Mouse (Mus musculus) ES-Bruce4 (cell line): ENCODE results near the gene Chchd6. TPM values are rescaled to one million over a fixed set of nuclear protein-coding genes. Genes with fewer than 3 reads are reported as not detected.

ENCODE experiments used
- H3K27ac ChIP-seq: 2 replicates; pipeline ENCODE4 v1.5.1; 2012; ENCODE audit warnings: low read length, inconsistent platforms; ENCODE audit not compliant: insufficient read depth
- H3K27me3 ChIP-seq: 2 replicates; pipeline ENCODE4 v1.6.1; 2012; ENCODE audit warnings: mild to moderate bottlenecking, low read length, inconsistent platforms; ENCODE audit not compliant: control insufficient read depth, poor library complexity, insufficient read depth, severe bottlenecking
- H3K36me3 ChIP-seq: 2 replicates; pipeline ENCODE4 v1.6.1; 2012; ENCODE audit warnings: inconsistent platforms, mild to moderate bottlenecking, low read length, moderate library complexity; ENCODE audit not compliant: control insufficient read depth, poor library complexity, insufficient read depth, severe bottlenecking
- H3K4me1 ChIP-seq: one replicate; pipeline ENCODE4 v1.8.1; 2011; ENCODE audit warnings: low read length; ENCODE audit not compliant: control insufficient read depth, insufficient read depth
- H3K4me3 ChIP-seq: 2 replicates; pipeline ENCODE4 v1.5.1; 2011; ENCODE audit warnings: low read depth, mild to moderate bottlenecking, low read length
- H3K9ac ChIP-seq: 2 replicates; pipeline ENCODE4 v1.6.1; 2012; ENCODE audit warnings: low read depth, mild to moderate bottlenecking, inconsistent platforms; ENCODE audit not compliant: poor library complexity, severe bottlenecking
- H3K9me3 ChIP-seq: replicated peaks from 2 replicates; pipeline ENCODE4 v1.6.1; 2012; ENCODE audit warnings: mild to moderate bottlenecking, low read length, inconsistent platforms; ENCODE audit not compliant: control insufficient read depth, poor library complexity, insufficient read depth, severe bottlenecking
- CTCF ChIP-seq: IDR thresholded peaks from one replicate; pipeline ENCODE4 v1.8.1; 2011; ENCODE audit warnings: low read depth, low read length
- EP300 ChIP-seq: IDR thresholded peaks from 2 replicates; pipeline ENCODE4 v1.6.1; 2011; ENCODE audit warnings: low read depth, low read length; ENCODE audit not compliant: insufficient read depth
- POLR2A ChIP-seq: IDR thresholded peaks from one replicate; pipeline ENCODE4 v1.8.1; 2011; ENCODE audit warnings: low read length; ENCODE audit not compliant: insufficient read depth
- polyA plus RNA-seq: library from polyadenylated mRNA; stranded (reverse); fragments of >200 nt; gene quantifications from 2 replicates; pipeline ENCODE4 v1.2.4, GENCODE M21; 2011; ENCODE audit warnings: low read depth; ENCODE audit not compliant: missing spikeins, insufficient read depth, insufficient read length

Gene Chchd6
- polyA plus RNA-seq, 1 experiment: 10.1 TPM

- H3K27ac ChIP-seq: no peak overlapping the region
- TF ChIP-seq CTCF (no peak), POLR2A (no peak), EP300 (no peak)
- no peaks in the 10 kb centered on the region for H3K36me3 ChIP-seq
- no peaks in the 10 kb centered on the region for H3K27me3 ChIP-seq
- no peaks in the 10 kb centered on the region for H3K9me3 ChIP-seq
- peaks cover 2% of the 10 kb centered on the region for H3K4me1 ChIP-seq
- H3K9ac ChIP-seq: no peak overlapping the region
- no peak overlapping the region for H3K4me3 ChIP-seq
Measured at GRCm38 (mm10) chr6:89573768-89574167, 21.7 kb downstream of the Chchd6 start.

GRCm38 (mm10) chr6:89572921-89573636 is 22.4 kb downstream of the Chchd6 start:
- no peaks in the 10 kb centered on the region for H3K27me3 ChIP-seq
- no peak overlapping the region for H3K4me3 ChIP-seq
- no peak overlapping the region for H3K27ac ChIP-seq

DNA sequence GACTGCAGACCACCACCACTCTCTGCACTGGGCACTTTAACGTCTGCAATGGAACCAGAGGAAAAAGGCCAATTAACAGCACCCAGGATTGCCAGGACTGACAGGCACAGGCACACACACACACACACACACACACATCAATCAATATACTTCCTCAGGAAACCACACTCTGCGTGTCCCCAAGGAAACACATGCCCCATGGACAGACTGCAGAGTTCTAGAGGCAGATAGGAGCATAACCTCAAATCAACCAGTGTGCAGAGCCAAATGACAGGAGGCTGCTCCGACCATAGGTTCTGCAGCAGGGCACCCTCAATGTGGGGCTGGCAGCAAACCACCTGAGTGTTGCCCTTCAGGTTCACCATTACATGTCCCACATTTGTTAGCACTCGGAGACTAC is 26.1 kb downstream of the Chchd6 start:
- Histone ChIP-seq H3K9ac (no peak overlapping the region), H3K9me3 (no peaks in the 10 kb centered on the region), H3K27ac (no peak overlapping the region), H3K36me3 (no peaks in the 10 kb centered on the region), H3K4me1 (peaks cover 2% of the 10 kb centered on the region), H3K4me3 (no peak overlapping the region), H3K27me3 (no peaks in the 10 kb centered on the region)
- TF ChIP-seq CTCF (no peak), POLR2A (no peak), EP300 (no peak)

More at GRCm38 (mm10) chr6:89572921-89573636, 22.4 kb downstream of the Chchd6 start:
- Histone ChIP-seq H3K4me1 (peaks cover 2% of the 10 kb centered on the region), H3K9me3 (no peaks in the 10 kb centered on the region), H3K36me3 (no peaks in the 10 kb centered on the region), H3K9ac (no peak overlapping the region)
- TF ChIP-seq POLR2A (no peak), CTCF (no peak), EP300 (no peak)

DNA sequence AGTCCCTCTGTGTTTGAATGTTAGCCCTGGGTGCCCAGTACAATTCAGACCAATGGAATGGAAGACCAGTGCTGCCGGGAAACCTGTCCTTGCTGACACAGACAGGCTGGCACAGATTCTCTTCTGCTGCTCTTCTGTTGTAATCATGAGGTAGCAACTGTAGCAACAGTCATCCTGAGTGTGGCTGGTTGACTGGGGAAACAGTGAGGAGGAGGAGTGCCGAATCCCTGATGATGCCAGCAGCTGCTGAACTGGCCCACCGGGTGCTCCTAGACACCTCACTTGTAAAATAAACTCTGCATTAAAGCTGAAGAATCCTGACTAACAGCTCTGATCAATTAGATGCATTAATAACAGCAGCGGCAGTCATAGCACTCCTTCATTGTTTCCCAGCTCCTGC is 28.7 kb downstream of the Chchd6 start:
- no peaks in the 10 kb centered on the region for H3K27me3 ChIP-seq
- no peaks in the 10 kb centered on the region for H3K36me3 ChIP-seq
- no peak overlapping the region for H3K27ac ChIP-seq
- TF ChIP-seq EP300: no peak
- no peak for TF ChIP-seq POLR2A
- TF ChIP-seq CTCF: no peak
- no peak overlapping the region for H3K9ac ChIP-seq
- no peaks in the 10 kb centered on the region for H3K9me3 ChIP-seq
- no peak overlapping the region for H3K4me3 ChIP-seq
- H3K4me1 ChIP-seq: no peaks in the 10 kb centered on the region

- H3K9ac ChIP-seq: no peak overlapping the region
- H3K4me1 ChIP-seq: no peaks in the 10 kb centered on the region
- H3K4me3 ChIP-seq: no peak overlapping the region
Measured at GRCm38 (mm10) chr6:89563381-89563780, 32.1 kb downstream of the Chchd6 start.

GRCm38 (mm10) chr6:89560826-89561225 is 34.6 kb downstream of the Chchd6 start:
- H3K27ac ChIP-seq: no peak overlapping the region
- no peaks in the 10 kb centered on the region for H3K27me3 ChIP-seq
- no peak overlapping the region for H3K4me3 ChIP-seq
- H3K36me3 ChIP-seq: no peaks in the 10 kb centered on the region
- no peaks in the 10 kb centered on the region for H3K4me1 ChIP-seq
- H3K9me3 ChIP-seq: no peaks in the 10 kb centered on the region
- TF ChIP-seq CTCF: no peak
- no peak for TF ChIP-seq POLR2A
- no peak for TF ChIP-seq EP300
- no peak overlapping the region for H3K9ac ChIP-seq

More at GRCm38 (mm10) chr6:89563381-89563780, 32.1 kb downstream of the Chchd6 start:
- Histone ChIP-seq H3K27me3 (no peaks in the 10 kb centered on the region), H3K36me3 (no peaks in the 10 kb centered on the region), H3K27ac (no peak overlapping the region), H3K9me3 (no peaks in the 10 kb centered on the region)
- TF ChIP-seq EP300 (no peak), CTCF (no peak), POLR2A (no peak)
